Mouse (Mus musculus) heart, adult 2 months (tissue): ENCODE data around the gene Amz1. TPM values are rescaled to one million over a fixed set of nuclear protein-coding genes. Genes with fewer than 3 reads are reported as not detected.

Experiments
- DNase-seq, 2 experiments: peaks; one replicate each; pipeline ENCODE4 v3.0.0; 2021
- H3K27ac ChIP-seq: fragments of 200-600 bp; 2 replicates; pipeline ENCODE4 v1.8.1; 2022
- H3K27me3 ChIP-seq: fragments of 200-500 bp; 2 replicates; pipeline ENCODE4 v1.6.1; 2012; ENCODE audit warnings: mild to moderate bottlenecking, low read length, inconsistent platforms, mixed read lengths; ENCODE audit not compliant: control insufficient read depth, insufficient read depth
- H3K36me3 ChIP-seq: fragments of 200-500 bp; 2 replicates; pipeline ENCODE4 v1.6.1; 2012; ENCODE audit warnings: low read length, inconsistent platforms; ENCODE audit not compliant: control insufficient read depth, insufficient read depth
- H3K4me1 ChIP-seq: fragments of 200-500 bp; 2 replicates; pipeline ENCODE4 v1.6.1; 2011; ENCODE audit warnings: low read length; ENCODE audit not compliant: control insufficient read depth, insufficient read depth
- H3K4me3 ChIP-seq: fragments of 200-600 bp; 2 replicates; pipeline ENCODE4 v1.8.1; 2022
- H3K79me2 ChIP-seq: fragments of 200-500 bp; replicated peaks from 2 replicates; pipeline ENCODE4 v1.6.1; 2012; ENCODE audit warnings: mild to moderate bottlenecking, inconsistent platforms, low read length, moderate library complexity, mixed read lengths; ENCODE audit not compliant: control insufficient read depth, insufficient read depth
- H3K9ac ChIP-seq: fragments of 200-500 bp; 2 replicates; pipeline ENCODE4 v1.6.1; 2012; ENCODE audit warnings: low read depth, mild to moderate bottlenecking, control low read depth, inconsistent platforms, low read length, mixed read lengths
- CTCF ChIP-seq: fragments of 200-600 bp; IDR thresholded peaks from 2 replicates; pipeline ENCODE4 v1.8.1; 2022; ENCODE audit warnings: antibody characterized with exemption, mild to moderate bottlenecking, moderate library complexity
- EP300 ChIP-seq: fragments of 200-500 bp; IDR thresholded peaks from 2 replicates; pipeline ENCODE4 v1.6.1; 2011; ENCODE audit warnings: low read depth, low read length, control low read depth; ENCODE audit not compliant: insufficient read depth
- POLR2A ChIP-seq: fragments of 200-500 bp; IDR thresholded peaks from 2 replicates; pipeline ENCODE4 v1.6.1; 2011; ENCODE audit warnings: mild to moderate bottlenecking, low read depth, low read length, control low read depth; ENCODE audit not compliant: insufficient read depth
- WGBS: fragments of 180-500 bp; shearing (Covaris S2); methylation state at CpG from one replicate; pipeline ENCODE4 v1.1.7; 2018; 5-methylcytosine and 5-hydroxymethylcytosine counted together
- intact Hi-C: fragments of 180-260 bp; cut with DNase I; formaldehyde crosslinking; loops from one replicate; pipeline ENCODE4 v1.15.1; 2025
- polyA plus RNA-seq: library from polyadenylated mRNA; depleted of rRNA; stranded (reverse); fragments of >200 nt; gene quantifications from 2 replicates; pipeline ENCODE4 v1.2.3, GENCODE M21; 2012
- total RNA-seq, 2 experiments: library from RNA; stranded (reverse); gene quantifications; 2 replicates each; pipeline ENCODE4 v1.2.3; 2021

The Amz1 gene
- total and polyA plus RNA-seq, 3 experiments, result 0.31 to 0.98 (median 0.48) TPM

DNA sequence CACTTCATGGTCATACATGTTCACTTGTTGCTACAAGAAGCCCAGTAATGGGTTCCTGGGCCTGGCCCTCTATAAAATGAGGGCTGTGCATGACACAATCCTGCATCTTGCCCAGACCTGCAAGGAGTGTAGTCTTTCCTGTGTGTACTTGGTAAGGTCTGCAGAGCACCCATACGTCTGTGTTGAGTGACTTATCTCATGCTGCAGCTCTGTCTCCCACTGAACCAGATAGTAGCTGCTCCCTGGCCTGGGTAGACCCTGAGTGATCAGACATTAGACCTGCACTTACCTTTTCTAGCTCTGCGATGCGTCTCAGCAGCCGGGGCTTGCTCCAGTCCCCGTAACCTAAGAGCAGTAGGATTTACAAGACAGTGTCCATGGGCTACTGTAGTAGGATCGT lies 41.8 kb upstream of the Amz1 start:
- Histone ChIP-seq H3K79me2 (no peaks in the 10 kb centered on the region), H3K9ac (no peak overlapping the region), H3K4me3 (no peak overlapping the region), H3K27me3 (no peaks in the 10 kb centered on the region), H3K4me1 (no peaks in the 10 kb centered on the region), H3K36me3 (no peaks in the 10 kb centered on the region), H3K27ac (no peak overlapping the region)
- DNase-seq, result no peak
- intact Hi-C loops, result no loop called here
- TF ChIP-seq CTCF (no peak), EP300 (no peak), POLR2A (no peak)
- 92% methylated on average over 6 of the region's 6 CpGs for WGBS

DNA sequence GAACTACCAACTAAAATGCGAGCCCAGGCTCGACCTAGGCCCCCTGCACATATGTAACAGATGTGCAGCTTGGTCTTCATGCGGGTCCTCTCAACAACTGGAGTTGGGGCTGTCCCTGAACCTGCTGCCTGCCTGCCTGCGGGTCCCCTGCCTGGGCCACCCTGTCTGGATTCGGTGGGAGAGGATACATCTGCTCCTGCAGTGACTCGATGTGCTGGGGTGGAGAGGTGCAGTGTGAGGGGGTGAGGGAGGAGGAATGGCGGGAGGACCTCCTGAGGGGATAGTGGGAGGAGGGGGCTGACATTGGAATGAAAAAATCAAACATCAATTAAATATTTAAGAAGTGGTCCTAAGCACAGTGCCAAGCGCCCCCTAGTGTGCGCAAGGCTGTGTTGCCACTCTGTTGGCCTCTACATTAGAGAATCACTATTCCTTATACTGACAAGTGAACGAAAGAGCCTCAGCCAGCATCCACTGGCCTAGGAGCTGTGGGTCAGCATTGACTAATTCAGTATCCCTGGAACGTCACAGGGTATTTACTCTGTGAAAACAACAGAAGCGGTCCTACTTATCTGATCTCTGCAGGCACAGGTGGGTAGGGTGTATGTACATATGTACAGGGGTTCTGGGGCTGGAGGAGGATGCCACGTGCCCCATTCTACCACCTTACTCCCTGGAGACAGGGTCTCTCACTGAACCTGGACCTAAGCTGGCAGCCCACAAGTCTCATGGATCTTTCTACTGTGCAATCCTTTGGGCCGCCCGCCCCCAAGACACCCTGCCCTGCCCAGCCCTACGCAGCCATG lies 39.4 kb upstream of the Amz1 start:
- 65% methylated on average over 16 of the region's 16 CpGs for WGBS
- Histone ChIP-seq H3K4me3 (no peak overlapping the region), H3K4me1 (no peaks in the 10 kb centered on the region), H3K27me3 (no peaks in the 10 kb centered on the region), H3K9ac (no peak overlapping the region), H3K79me2 (no peaks in the 10 kb centered on the region), H3K27ac (no peak overlapping the region), H3K36me3 (no peaks in the 10 kb centered on the region)
- peak; percentile 33 to 56 for DNase-seq
- peak; percentile 96 for TF ChIP-seq CTCF
- TF ChIP-seq POLR2A, result no peak
- intact Hi-C loops, result loop anchor here (2.0 kb wide), 1 partner anchor 144 kb away; no protein-coding TSS in a partner anchor

DNA sequence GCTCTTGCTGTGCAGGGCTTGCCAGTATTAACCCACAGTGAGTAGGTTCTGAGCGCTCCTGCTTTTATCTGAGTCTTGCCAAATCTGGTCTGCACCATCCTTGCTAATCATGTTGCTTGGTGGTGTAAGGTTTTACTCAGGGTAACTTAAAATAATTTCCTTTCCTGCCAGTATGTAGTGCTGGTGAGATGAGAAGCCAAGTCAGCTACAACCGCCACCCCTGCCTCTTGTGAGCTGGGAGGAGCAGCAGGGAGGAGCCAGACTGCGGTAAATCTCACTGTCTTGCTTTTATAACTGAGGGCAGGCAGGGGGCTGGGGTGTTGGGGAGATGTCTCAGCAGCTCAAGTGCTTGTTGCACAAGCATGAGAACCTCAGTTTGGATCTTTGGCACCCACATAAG lies 35.5 kb upstream of the Amz1 start:
- no peaks in the 10 kb centered on the region for H3K36me3 ChIP-seq
- intact Hi-C loops, result no loop called here
- H3K9ac ChIP-seq, result no peak overlapping the region
- TF ChIP-seq EP300 (no peak), CTCF (no peak), POLR2A (no peak)
- H3K4me3 ChIP-seq, result no peak overlapping the region
- no peak for DNase-seq
- no peaks in the 10 kb centered on the region for H3K79me2 ChIP-seq
- no peaks in the 10 kb centered on the region for H3K4me1 ChIP-seq
- H3K27ac ChIP-seq, result no peak overlapping the region
- H3K27me3 ChIP-seq, result no peaks in the 10 kb centered on the region
- WGBS, result 74% methylated on average over 3 of the region's 3 CpGs

DNA sequence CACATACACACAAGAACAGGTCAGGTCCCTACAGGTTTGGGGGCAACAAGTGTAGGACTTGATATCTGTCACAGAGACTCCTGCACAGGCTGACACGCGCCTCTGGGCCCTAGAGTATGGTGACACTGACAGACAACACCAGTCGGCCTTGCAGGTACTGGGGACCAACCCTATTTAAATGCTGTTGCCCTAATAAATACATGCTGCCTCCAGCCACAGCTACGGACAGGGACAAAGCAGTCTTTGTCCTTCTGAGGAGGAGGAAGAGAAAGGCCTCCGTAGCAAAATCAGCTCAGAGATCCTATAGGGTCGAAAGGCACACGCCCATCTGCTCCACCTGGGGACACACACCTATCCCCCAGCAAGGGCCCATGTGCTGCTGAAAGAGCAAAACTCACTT lies 27.9 kb upstream of the Amz1 start:
- H3K79me2 ChIP-seq, result no peaks in the 10 kb centered on the region
- 92% methylated on average over 7 of the region's 7 CpGs for WGBS
- no peak overlapping the region for H3K4me3 ChIP-seq
- no peak overlapping the region for H3K9ac ChIP-seq
- intact Hi-C loops, result no loop called here
- DNase-seq, result no peak
- no peaks in the 10 kb centered on the region for H3K27me3 ChIP-seq
- H3K36me3 ChIP-seq, result no peaks in the 10 kb centered on the region
- H3K4me1 ChIP-seq, result no peaks in the 10 kb centered on the region
- no peak for TF ChIP-seq EP300
- TF ChIP-seq CTCF, result no peak
- TF ChIP-seq POLR2A, result no peak
- H3K27ac ChIP-seq, result no peak overlapping the region

DNA sequence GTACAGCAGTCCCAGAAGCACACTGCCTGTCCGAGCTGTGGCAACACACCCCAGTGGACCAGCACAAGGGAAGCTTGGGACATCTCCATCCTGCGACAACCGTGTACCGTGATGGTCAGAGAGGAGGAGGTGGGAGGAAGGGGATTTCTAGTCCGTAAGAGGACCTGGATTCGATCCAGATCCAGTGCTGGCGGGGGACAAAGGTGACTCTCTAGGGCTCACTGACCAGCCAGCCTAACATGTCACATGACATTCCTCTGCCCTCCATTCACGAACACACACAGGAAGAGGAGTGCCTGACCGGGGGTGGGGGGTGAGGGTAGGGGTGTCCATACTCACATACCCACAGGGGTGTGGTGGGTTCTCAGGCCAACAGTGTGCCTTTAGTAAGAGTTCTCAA lies 24.2 kb upstream of the Amz1 start:
- no peak overlapping the region for H3K9ac ChIP-seq
- intact Hi-C loops, result no loop called here
- WGBS, result 47% methylated on average over 9 of the region's 9 CpGs

DNA sequence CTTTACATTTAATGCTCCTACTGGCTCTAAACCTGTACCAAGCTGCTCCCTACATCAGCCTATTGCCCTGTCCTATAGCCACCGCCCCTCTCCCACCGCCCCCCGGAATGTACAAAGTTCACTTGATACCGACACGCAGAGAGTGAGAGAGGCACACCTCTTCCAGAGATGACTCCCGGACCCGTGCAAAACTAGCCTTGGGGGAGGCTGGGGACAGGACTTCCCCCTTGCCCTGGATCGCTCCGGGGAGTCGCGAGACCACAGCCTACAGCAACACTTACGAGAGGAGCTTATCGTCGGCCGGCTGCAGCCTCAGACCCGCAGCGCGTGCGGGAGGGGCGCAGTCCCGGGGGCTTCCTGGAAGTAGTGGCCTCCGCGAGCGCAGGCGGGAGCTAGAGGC lies 22.3 kb upstream of the Amz1 start:
- no peak for DNase-seq
- intact Hi-C loops, result no loop called here
- no peak for TF ChIP-seq CTCF
- TF ChIP-seq POLR2A, result no peak
- no peak for TF ChIP-seq EP300
- Histone ChIP-seq H3K27ac (peak overlapping the region; percentile 73), H3K79me2 (no peaks in the 10 kb centered on the region), H3K4me1 (peaks cover 8% of the 10 kb centered on the region), H3K9ac (peak overlapping the region; percentile 92), H3K27me3 (no peaks in the 10 kb centered on the region), H3K36me3 (no peaks in the 10 kb centered on the region), H3K4me3 (peak overlapping the region; percentile 95)
- WGBS, result 2% methylated on average over 24 of the region's 25 CpGs

More for the DNA sequence above, 24.2 kb upstream of the Amz1 start:
- DNase-seq, result no peak
- peaks cover 5% of the 10 kb centered on the region; the same call in 1 of the 2 replicates for H3K4me1 ChIP-seq
- no peaks in the 10 kb centered on the region for H3K27me3 ChIP-seq
- no peak overlapping the region for H3K27ac ChIP-seq
- no peak for TF ChIP-seq CTCF
- no peak for TF ChIP-seq POLR2A
- no peak for TF ChIP-seq EP300
- no peaks in the 10 kb centered on the region for H3K36me3 ChIP-seq
- H3K79me2 ChIP-seq, result no peaks in the 10 kb centered on the region
- no peak overlapping the region for H3K4me3 ChIP-seq
